Mouse (Mus musculus) myocyte (in vitro differentiated cells): ENCODE results near the gene Gm16181.

ENCODE experiments used
- CEBPB ChIP-seq: IDR thresholded peaks from 2 replicates; pipeline ENCODE4 v1.6.1; 2011; ENCODE audit warnings: mild to moderate bottlenecking, moderate library complexity; ENCODE audit not compliant: poor library complexity, insufficient read depth, severe bottlenecking
- E2F4 ChIP-seq: IDR thresholded peaks from one replicate; pipeline ENCODE4 v1.6.1; 2011; ENCODE audit warnings: mild to moderate bottlenecking, control low read depth, moderate library complexity; ENCODE audit not compliant: insufficient read depth
- MAX ChIP-seq: IDR thresholded peaks from one replicate; pipeline ENCODE4 v1.6.1; 2011; ENCODE audit warnings: low read depth, mild to moderate bottlenecking, control low read depth
- MYOD1 ChIP-seq, 3 experiments: IDR thresholded peaks; one replicate each; pipeline ENCODE4 v1.6.1; 2011; ENCODE audit warnings: control low read depth in 2 of 3, low read depth in 2 of 3, mild to moderate bottlenecking in 2 of 3, moderate library complexity in 1 of 3; ENCODE audit not compliant: insufficient read length in 2 of 3, control insufficient read depth in 1 of 3
- MYOG ChIP-seq, 3 experiments: IDR thresholded peaks; one replicate each; pipeline ENCODE4 v1.6.1; 2011; ENCODE audit warnings: control low read depth in 2 of 3, low read depth in 2 of 3, mild to moderate bottlenecking in 2 of 3; ENCODE audit not compliant: insufficient read length in 2 of 3, control insufficient read depth in 1 of 3, insufficient read depth in 1 of 3
- POLR2A ChIP-seq: IDR thresholded peaks from one replicate; pipeline ENCODE4 v1.6.1; 2011; ENCODE audit warnings: low read depth, mild to moderate bottlenecking, control low read depth, moderate library complexity; ENCODE audit not compliant: insufficient read length
- POLR2AphosphoS2 ChIP-seq: IDR thresholded peaks from one replicate; pipeline ENCODE4 v1.6.1; 2011; ENCODE audit warnings: low read depth, control low read depth; ENCODE audit not compliant: insufficient read length
- REST ChIP-seq: IDR thresholded peaks from one replicate; pipeline ENCODE4 v1.6.1; 2011; ENCODE audit warnings: mild to moderate bottlenecking, control low read depth, moderate library complexity; ENCODE audit not compliant: insufficient read depth, insufficient read length
- SRF ChIP-seq: IDR thresholded peaks from one replicate; pipeline ENCODE4 v1.6.1; 2011; ENCODE audit warnings: low read depth; ENCODE audit not compliant: control insufficient read depth, insufficient read length
- TCF12 ChIP-seq: IDR thresholded peaks from one replicate; pipeline ENCODE4 v1.6.1; 2011; ENCODE audit warnings: mild to moderate bottlenecking, control low read depth; ENCODE audit not compliant: poor library complexity, insufficient read depth, severe bottlenecking
- TCF3 ChIP-seq: IDR thresholded peaks from one replicate; pipeline ENCODE4 v1.6.1; 2011; ENCODE audit warnings: low read depth, control low read depth; ENCODE audit not compliant: insufficient read length
- USF1 ChIP-seq: IDR thresholded peaks from one replicate; pipeline ENCODE4 v1.6.1; 2011; ENCODE audit warnings: low read depth, mild to moderate bottlenecking, control low read depth, moderate library complexity

- TF ChIP-seq POLR2A (peak; percentile 17), USF1 (no peak), E2F4 (no peak), MAX (no peak), POLR2AphosphoS2 (peak; percentile 72), CEBPB (no peak), MYOG (IDR thresholded peaks at IDR 0.05; ENCODE audit: control insufficient read depth in 1 of 3, insufficient read depth in 1 of 3, insufficient read length in 2 of 3, low read depth in 2 of 3) (no peak), TCF12 (no peak), TCF3 (no peak), MYOD1 (IDR thresholded peaks at IDR 0.05; ENCODE audit: control insufficient read depth in 1 of 3, insufficient read length in 2 of 3, low read depth in 2 of 3) (no peak), REST (no peak), SRF (no peak)
Measured at GRCm38 (mm10) chr17:35252619-35253292, 32.1 kb downstream of the Gm16181 start.
